Mouse (Mus musculus) midbrain, postnatal 0 days (tissue): Measurements from ENCODE around the gene Fchsd2. TPM values are rescaled to one million over a fixed set of nuclear protein-coding genes. Genes with fewer than 3 reads are reported as not detected.

ENCODE experiments used
- ATAC-seq: fragments of 200-750 bp; cut with Nextera tagmentation; 2 replicates; pipeline ENCODE4 v1.8.0; 2017; ENCODE audit warnings: moderate number of reproducible peaks, mild to moderate bottlenecking, moderate TSS enrichment, moderate library complexity; ENCODE audit not compliant: low FRiP score
- DNase-seq: peaks from one replicate; pipeline ENCODE4 v3.0.0-alpha.2; 2015; ENCODE audit warnings: low spot score
- H3K27ac ChIP-seq: fragments of 300-500 bp; sonication (generic); 2 replicates; pipeline ENCODE4 v1.5.1; 2014; ENCODE audit warnings: low read depth, mild to moderate bottlenecking, low read length, mixed read lengths
- H3K27me3 ChIP-seq: fragments of 300-500 bp; sonication (generic); 2 replicates; pipeline ENCODE4 v1.6.1; 2014; ENCODE audit warnings: low read length, control low read depth, mixed read lengths; ENCODE audit not compliant: insufficient read depth
- H3K36me3 ChIP-seq: fragments of 300-500 bp; sonication (generic); 2 replicates; pipeline ENCODE4 v1.6.1; 2014; ENCODE audit warnings: low read length, control low read depth, mixed read lengths; ENCODE audit not compliant: insufficient read depth
- H3K4me1 ChIP-seq: fragments of 300-500 bp; sonication (generic); 2 replicates; pipeline ENCODE4 v1.6.1; 2014; ENCODE audit warnings: mild to moderate bottlenecking, control low read depth, antibody characterized with exemption, low read length, mixed read lengths; ENCODE audit not compliant: insufficient read depth
- H3K4me2 ChIP-seq: fragments of 300-500 bp; sonication (generic); 2 replicates; pipeline ENCODE4 v1.6.1; 2014; ENCODE audit warnings: low read depth, mild to moderate bottlenecking, low read length, mixed read lengths; ENCODE audit not compliant: poor library complexity, severe bottlenecking
- H3K4me3 ChIP-seq: fragments of 300-500 bp; sonication (generic); 2 replicates; pipeline ENCODE4 v1.5.1; 2014; ENCODE audit warnings: low read depth, mild to moderate bottlenecking, low read length, moderate library complexity
- H3K9ac ChIP-seq: fragments of 300-500 bp; sonication (generic); replicated peaks from 2 replicates; pipeline ENCODE4 v1.6.1; 2014; ENCODE audit warnings: mild to moderate bottlenecking, low read length, moderate library complexity, mixed read lengths; ENCODE audit not compliant: poor library complexity, severe bottlenecking
- H3K9me3 ChIP-seq: fragments of 300-500 bp; sonication (generic); 2 replicates; pipeline ENCODE4 v1.6.1; 2016; ENCODE audit warnings: low read length, control low read depth
- CTCF ChIP-seq: IDR thresholded peaks from 2 replicates; pipeline ENCODE4 v1.5.1; 2016; ENCODE audit warnings: antibody characterized with exemption, mild to moderate bottlenecking
- WGBS: fragments of 180-500 bp; shearing (Covaris S2); extraction: QIAGEN DNeasy Blood & Tissue Kit; methylation state at CpG from one replicate; pipeline ENCODE4 v1.1.7; 2014; 5-methylcytosine and 5-hydroxymethylcytosine counted together
- polyA plus RNA-seq: library from polyadenylated mRNA; unstranded; fragments of >200 nt; fragmentation: Nextera tagmentation; extraction: Ambion mirVana; gene quantifications from 2 replicates; pipeline ENCODE4 v1.2.1, GENCODE M21; 2015
- total RNA-seq: library from RNA; depleted of rRNA; stranded (reverse); fragments of >200 nt; gene quantifications from 2 replicates; pipeline ENCODE4 v1.2.3, GENCODE M21; 2014

Gene Fchsd2
- total and polyA plus RNA-seq, 2 experiments from 2014 or later: 39.2 to 55.7 TPM

DNA sequence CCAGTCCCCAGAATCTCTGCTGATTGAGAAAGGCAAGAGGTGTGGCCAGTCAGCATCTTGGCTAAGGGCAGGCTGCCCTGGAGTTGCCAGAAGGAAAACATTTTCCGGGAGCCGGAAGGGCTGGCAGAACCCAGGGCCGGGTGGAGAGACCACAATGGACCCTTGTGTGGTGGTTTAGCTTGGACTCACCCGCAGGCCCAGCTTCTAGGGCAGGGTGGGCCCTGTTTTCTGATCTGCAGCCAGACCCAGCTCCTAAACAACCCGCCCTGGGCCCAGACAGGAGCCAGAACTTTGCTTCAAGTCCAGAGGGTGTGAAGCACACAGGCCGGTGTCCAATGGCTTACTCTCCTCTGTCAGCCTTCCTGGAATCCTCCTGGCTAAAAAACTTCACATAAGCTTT is 30.4 kb upstream of the Fchsd2 start:
- Histone ChIP-seq H3K4me1 (no peaks in the 10 kb centered on the region; the same call in 1 of the 2 replicates), H3K4me2 (no peak overlapping the region), H3K27ac (no peak overlapping the region), H3K9me3 (no peaks in the 10 kb centered on the region), H3K36me3 (no peaks in the 10 kb centered on the region), H3K27me3 (no peaks in the 10 kb centered on the region), H3K9ac (no peak overlapping the region), H3K4me3 (no peak overlapping the region)
- WGBS: 76% methylated on average over 6 of the region's 6 CpGs
- TF ChIP-seq CTCF: no peak
- peak; percentile 40 for DNase-seq
- peak; percentile 58; the same call in 1 of the 2 replicates for ATAC-seq

GRCm38 (mm10) chr7:101063523-101063922 is 29.1 kb upstream of the Fchsd2 start:
- 88% methylated on average over 10 of the region's 10 CpGs for WGBS
- Histone ChIP-seq H3K4me1 (no peaks in the 10 kb centered on the region; the same call in 1 of the 2 replicates), H3K36me3 (no peaks in the 10 kb centered on the region), H3K4me2 (no peak overlapping the region), H3K9ac (no peak overlapping the region), H3K4me3 (no peak overlapping the region), H3K27me3 (no peaks in the 10 kb centered on the region), H3K27ac (no peak overlapping the region), H3K9me3 (no peaks in the 10 kb centered on the region)
- DNase-seq (no peak), ATAC-seq (no peak)
- no peak for TF ChIP-seq CTCF

DNA sequence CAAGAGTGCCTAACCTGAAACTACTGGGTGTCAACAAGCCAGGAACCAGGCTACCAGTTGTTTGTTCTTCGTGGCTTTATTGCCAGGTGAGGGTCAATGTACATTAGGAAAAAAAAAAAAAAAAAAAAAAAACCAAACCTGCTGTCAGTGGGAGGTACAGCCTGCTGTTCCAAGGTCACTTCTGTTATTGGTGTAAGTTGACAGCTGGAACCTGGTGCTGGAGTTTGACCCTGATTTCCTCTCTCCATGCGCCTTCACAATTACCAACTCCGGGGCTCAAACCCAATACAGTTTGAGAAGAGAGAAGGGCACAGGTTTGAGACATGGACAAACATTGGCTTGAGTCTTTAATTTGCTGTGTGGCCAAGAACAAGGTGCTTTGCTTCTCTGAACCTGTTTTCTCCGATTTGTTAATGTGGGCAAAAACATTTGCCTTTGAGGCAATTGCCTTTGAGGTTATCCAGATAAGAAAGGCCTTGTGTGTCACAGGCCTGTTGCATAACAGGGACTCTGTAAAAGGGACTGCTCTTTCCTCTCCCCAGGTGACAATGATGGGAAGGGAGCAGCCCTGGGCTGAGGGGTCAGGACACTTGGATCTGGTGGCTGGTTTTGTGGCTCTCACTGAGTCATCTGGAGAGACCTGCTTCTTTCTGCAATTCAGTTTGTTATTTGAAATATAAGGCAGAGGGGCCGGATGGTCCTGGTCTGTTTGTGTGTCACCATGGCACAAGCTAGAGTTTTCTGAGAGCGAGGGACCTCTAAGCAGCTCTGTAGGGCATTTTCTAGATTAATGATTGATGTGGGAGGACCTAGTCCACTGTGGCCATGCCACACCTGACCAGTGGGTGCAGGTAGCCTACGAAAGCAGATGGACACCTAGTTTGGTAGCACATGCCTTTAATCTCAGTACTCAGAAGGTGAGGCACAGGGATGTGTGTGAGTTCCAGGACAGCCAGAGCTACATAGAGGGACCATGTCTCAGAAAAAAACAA is 27.7 kb upstream of the Fchsd2 start:
- WGBS: 84% methylated on average over 7 of the region's 7 CpGs
- H3K4me3 ChIP-seq: no peak overlapping the region

DNA sequence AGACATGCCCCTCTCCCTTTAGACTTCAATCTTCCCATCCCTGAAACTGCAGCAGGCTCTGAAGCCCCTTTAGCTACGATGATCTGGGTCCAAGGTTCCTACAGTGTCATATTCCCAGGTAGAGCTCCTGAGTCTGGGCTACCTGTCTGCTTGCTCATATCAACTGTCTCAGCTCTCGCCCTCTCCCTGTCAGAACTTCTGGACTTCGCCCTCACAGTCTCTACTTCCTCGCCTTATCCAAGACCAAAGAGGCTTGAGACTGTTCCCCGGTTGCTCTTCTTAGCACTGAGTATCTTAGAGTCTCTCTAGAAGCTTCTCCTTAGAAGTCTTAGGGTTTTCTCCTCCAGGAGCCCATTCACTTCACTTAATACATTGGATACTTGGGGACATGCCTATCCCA is 26.7 kb upstream of the Fchsd2 start:
- no peak for ATAC-seq
- H3K4me3 ChIP-seq: no peak overlapping the region
- H3K9me3 ChIP-seq: no peaks in the 10 kb centered on the region
- no peaks in the 10 kb centered on the region for H3K4me1 ChIP-seq
- WGBS: 96% methylated on average over 5 of the region's 5 CpGs
- no peak overlapping the region for H3K27ac ChIP-seq
- H3K9ac ChIP-seq: no peak overlapping the region
- no peaks in the 10 kb centered on the region for H3K27me3 ChIP-seq
- no peaks in the 10 kb centered on the region for H3K36me3 ChIP-seq
- no peak for DNase-seq
- TF ChIP-seq CTCF: no peak
- H3K4me2 ChIP-seq: no peak overlapping the region

More for the DNA sequence above, 27.7 kb upstream of the Fchsd2 start:
- H3K4me1 ChIP-seq: no peaks in the 10 kb centered on the region
- DNase-seq (no peak), ATAC-seq (no peak)
- no peak overlapping the region for H3K27ac ChIP-seq
- no peak overlapping the region for H3K9ac ChIP-seq
- no peaks in the 10 kb centered on the region for H3K27me3 ChIP-seq
- H3K4me2 ChIP-seq: no peak overlapping the region
- H3K9me3 ChIP-seq: no peaks in the 10 kb centered on the region
- TF ChIP-seq CTCF: no peak
- no peaks in the 10 kb centered on the region for H3K36me3 ChIP-seq

GRCm38 (mm10) chr7:101066650-101067346 is 25.9 kb upstream of the Fchsd2 start:
- Histone ChIP-seq H3K9me3 (no peaks in the 10 kb centered on the region), H3K36me3 (no peaks in the 10 kb centered on the region), H3K9ac (no peak overlapping the region), H3K27ac (no peak overlapping the region), H3K4me1 (no peaks in the 10 kb centered on the region), H3K4me2 (no peak overlapping the region), H3K27me3 (no peaks in the 10 kb centered on the region), H3K4me3 (no peak overlapping the region)
- DNase-seq (no peak), ATAC-seq (no peak)
- WGBS: 69% methylated on average over 3 of the region's 3 CpGs
- TF ChIP-seq CTCF: no peak

GRCm38 (mm10) chr7:101067521-101067920 is 25.1 kb upstream of the Fchsd2 start:
- Histone ChIP-seq H3K4me1 (no peaks in the 10 kb centered on the region), H3K9ac (no peak overlapping the region), H3K27ac (no peak overlapping the region), H3K4me2 (no peak overlapping the region), H3K9me3 (no peaks in the 10 kb centered on the region), H3K4me3 (no peak overlapping the region), H3K36me3 (no peaks in the 10 kb centered on the region), H3K27me3 (no peaks in the 10 kb centered on the region)
- no peak for TF ChIP-seq CTCF
- ATAC-seq (no peak), DNase-seq (no peak)
- 82% methylated on average over 2 of the region's 2 CpGs for WGBS
